Mouse (Mus musculus) limb, embryonic 15.5 days (tissue): ENCODE measurements around the gene Nhlrc4. TPM values are rescaled to one million over a fixed set of nuclear protein-coding genes. Genes with fewer than 3 reads are reported as not detected.

Source experiments
- ATAC-seq: fragments of 200-750 bp; cut with Nextera tagmentation; 2 replicates; pipeline ENCODE4 v1.8.0; 2017; ENCODE audit warnings: low read depth, moderate TSS enrichment; ENCODE audit not compliant: insufficient number of reproducible peaks, low FRiP score, low TSS enrichment
- H3K27ac ChIP-seq: fragments of 300-500 bp; sonication (generic); 2 replicates; pipeline ENCODE4 v1.5.1; 2015; ENCODE audit warnings: moderate library complexity, mild to moderate bottlenecking, inconsistent platforms
- H3K27me3 ChIP-seq: fragments of 300-500 bp; sonication (generic); 2 replicates; pipeline ENCODE4 v1.6.1; 2015; ENCODE audit warnings: inconsistent platforms
- H3K36me3 ChIP-seq: fragments of 300-500 bp; sonication (generic); 2 replicates; pipeline ENCODE4 v1.6.1; 2015; ENCODE audit warnings: inconsistent platforms
- H3K4me1 ChIP-seq: fragments of 300-500 bp; sonication (generic); 2 replicates; pipeline ENCODE4 v1.6.1; 2015; ENCODE audit warnings: inconsistent platforms
- H3K4me2 ChIP-seq: fragments of 300-500 bp; sonication (generic); 2 replicates; pipeline ENCODE4 v1.6.1; 2015; ENCODE audit warnings: mild to moderate bottlenecking, inconsistent platforms
- H3K4me3 ChIP-seq: fragments of 300-500 bp; sonication (generic); 2 replicates; pipeline ENCODE4 v1.5.1; 2015; ENCODE audit warnings: mild to moderate bottlenecking, inconsistent platforms
- H3K9ac ChIP-seq: fragments of 300-500 bp; sonication (generic); 2 replicates; pipeline ENCODE4 v1.6.1; 2015; ENCODE audit warnings: inconsistent platforms
- H3K9me3 ChIP-seq: fragments of 300-500 bp; sonication (generic); 2 replicates; pipeline ENCODE4 v1.6.1; 2016; ENCODE audit warnings: inconsistent platforms
- WGBS: fragments of 180-500 bp; shearing (Covaris S2); methylation state at CpG from one replicate; pipeline ENCODE4 v1.1.7; 2015; 5-methylcytosine and 5-hydroxymethylcytosine counted together
- polyA plus RNA-seq: library from polyadenylated mRNA; unstranded; fragments of >200 nt; fragmentation: Nextera tagmentation; extraction: Ambion mirVana; gene quantifications from 2 replicates; pipeline ENCODE4 v1.2.1, GENCODE M21; 2015

Nhlrc4 gene
- polyA plus RNA-seq, 1 experiment from 2014 or later = 0.42 TPM

DNA sequence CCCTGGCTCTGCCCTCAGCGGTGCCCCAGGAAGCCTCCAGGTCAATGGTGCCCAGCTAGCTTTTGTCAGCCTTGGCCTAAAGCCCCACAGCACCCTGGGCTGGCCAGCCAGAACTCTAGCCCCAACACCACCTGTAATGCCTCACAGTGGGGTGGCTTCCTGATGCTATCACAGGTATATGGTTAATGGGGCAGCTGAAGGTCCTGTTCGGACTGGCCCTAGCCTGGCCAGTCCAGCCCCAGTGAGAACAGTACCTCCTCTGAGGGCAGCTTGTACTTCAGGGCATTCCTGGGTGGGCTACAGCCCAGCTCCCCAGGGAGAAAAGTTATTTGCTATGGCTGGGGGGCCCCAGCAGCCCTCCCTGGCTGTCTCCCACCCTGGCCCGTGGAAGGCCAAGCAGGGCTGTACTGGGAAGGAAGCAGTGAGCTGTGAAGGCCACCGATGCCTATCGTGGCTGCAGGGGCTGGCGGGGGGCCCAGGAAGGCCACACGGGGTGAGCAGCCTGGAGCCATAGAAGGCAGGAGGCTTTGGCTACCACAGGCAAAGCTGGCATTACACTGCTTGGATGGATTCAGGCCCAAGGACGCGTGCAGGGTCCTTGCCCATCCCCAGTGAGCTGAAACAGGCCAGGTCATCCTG is 875 bp upstream of the Nhlrc4 start:
- H3K27ac ChIP-seq = no peak overlapping the region
- no peaks in the 10 kb centered on the region for H3K36me3 ChIP-seq
- no peaks in the 10 kb centered on the region for H3K9me3 ChIP-seq
- H3K27me3 ChIP-seq = peaks cover 12% of the 10 kb centered on the region
- ATAC-seq = no peak
- H3K4me2 ChIP-seq = no peak overlapping the region
- no peak overlapping the region for H3K9ac ChIP-seq
- no peak overlapping the region for H3K4me3 ChIP-seq
- H3K4me1 ChIP-seq = peaks cover 15% of the 10 kb centered on the region
- 77% methylated on average over 9 of the region's 9 CpGs for WGBS

DNA sequence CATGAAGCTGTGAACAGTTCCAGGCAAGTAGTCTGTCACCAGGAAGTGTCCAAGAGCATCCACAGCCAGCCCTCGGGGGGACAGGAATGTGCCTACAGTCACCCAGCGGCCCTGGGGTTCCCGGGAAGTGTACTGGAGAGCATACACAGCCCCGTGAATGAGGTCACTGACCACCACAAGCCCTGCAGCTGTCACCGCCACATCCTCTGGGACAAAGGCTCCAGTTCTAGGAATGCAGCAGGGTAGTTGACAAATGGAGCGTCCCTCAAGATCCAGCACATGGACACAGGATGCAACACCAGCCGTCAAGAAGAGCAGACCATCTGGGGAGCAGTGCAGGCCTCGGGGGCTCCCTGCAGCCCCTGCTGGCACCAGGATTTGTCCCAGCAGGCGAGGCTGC is 992 bp downstream of the Nhlrc4 start:
- no peak overlapping the region for H3K27ac ChIP-seq
- WGBS = 67% methylated on average over 9 of the region's 9 CpGs
- ATAC-seq = no peak

DNA sequence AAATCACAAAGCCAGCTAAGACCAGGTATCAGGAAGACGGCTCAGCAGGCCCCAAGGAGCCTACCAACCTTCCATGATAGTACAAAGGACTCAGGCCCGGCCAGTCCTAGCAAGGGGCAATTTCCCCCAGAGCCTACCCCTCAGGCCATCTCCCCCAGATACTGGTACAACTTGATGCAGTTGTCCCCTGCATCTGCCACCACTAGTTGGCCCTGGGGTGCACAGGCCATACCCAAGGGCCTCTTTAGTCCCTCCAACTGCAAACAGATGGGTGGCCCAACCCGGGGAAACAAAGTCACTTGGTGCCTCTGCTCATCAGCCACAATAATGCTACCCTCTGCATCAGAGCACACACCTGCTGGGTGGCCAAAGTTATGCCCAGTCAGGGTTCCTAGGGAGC is 1.5 kb downstream of the Nhlrc4 start:
- no peak overlapping the region for H3K27ac ChIP-seq

More for the DNA sequence above, 992 bp downstream of the Nhlrc4 start:
- Histone ChIP-seq H3K9ac (no peak overlapping the region), H3K4me3 (no peak overlapping the region), H3K9me3 (no peaks in the 10 kb centered on the region), H3K27me3 (no peaks in the 10 kb centered on the region), H3K4me1 (peaks cover 21% of the 10 kb centered on the region), H3K4me2 (no peak overlapping the region), H3K36me3 (peaks cover 3% of the 10 kb centered on the region; the same call in 1 of the 2 replicates)

DNA sequence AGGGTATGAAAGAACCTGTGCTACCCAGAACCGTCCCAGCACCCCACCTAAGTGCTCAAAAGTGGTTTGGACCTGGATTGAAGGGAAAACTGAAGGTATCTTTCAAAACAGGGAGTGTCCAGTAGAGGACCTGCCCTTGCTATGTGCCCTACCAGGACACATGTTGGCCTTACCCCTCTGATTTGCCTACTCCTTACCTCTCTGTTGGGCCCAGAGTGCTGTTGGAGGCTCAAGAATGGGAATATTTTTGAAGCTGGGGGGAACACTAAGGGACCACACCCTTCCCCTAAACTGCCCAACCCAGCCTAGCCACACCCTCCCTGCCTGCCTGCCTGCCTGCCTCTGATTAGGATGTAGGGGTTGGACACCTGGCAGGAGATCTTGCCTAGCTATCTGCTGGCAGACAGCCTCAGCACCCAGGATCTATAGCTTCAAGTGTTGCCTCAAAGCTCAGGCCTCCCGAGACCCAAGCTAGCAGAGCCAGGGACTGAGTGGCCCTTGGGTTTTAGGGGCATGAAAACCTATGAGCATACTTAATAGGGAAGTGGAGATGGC is 2.1 kb downstream of the Nhlrc4 start:
- ATAC-seq = no peak
- Histone ChIP-seq H3K9ac (no peak overlapping the region), H3K27me3 (no peaks in the 10 kb centered on the region), H3K9me3 (no peaks in the 10 kb centered on the region), H3K36me3 (peaks cover 3% of the 10 kb centered on the region; the same call in 1 of the 2 replicates), H3K4me2 (no peak overlapping the region), H3K4me1 (peaks cover 21% of the 10 kb centered on the region), H3K27ac (no peak overlapping the region), H3K4me3 (peak overlapping the region; percentile 86; the same call in 1 of the 2 replicates)
- WGBS = 82% methylated on average over 2 of the region's 2 CpGs

More for the DNA sequence above, 1.5 kb downstream of the Nhlrc4 start:
- H3K36me3 ChIP-seq = peaks cover 3% of the 10 kb centered on the region; the same call in 1 of the 2 replicates
- no peaks in the 10 kb centered on the region for H3K9me3 ChIP-seq
- peaks cover 21% of the 10 kb centered on the region for H3K4me1 ChIP-seq
- no peak overlapping the region for H3K9ac ChIP-seq
- no peaks in the 10 kb centered on the region for H3K27me3 ChIP-seq
- ATAC-seq = no peak
- H3K4me3 ChIP-seq = no peak overlapping the region
- WGBS = 77% methylated on average over 3 of the region's 3 CpGs
- no peak overlapping the region for H3K4me2 ChIP-seq

DNA sequence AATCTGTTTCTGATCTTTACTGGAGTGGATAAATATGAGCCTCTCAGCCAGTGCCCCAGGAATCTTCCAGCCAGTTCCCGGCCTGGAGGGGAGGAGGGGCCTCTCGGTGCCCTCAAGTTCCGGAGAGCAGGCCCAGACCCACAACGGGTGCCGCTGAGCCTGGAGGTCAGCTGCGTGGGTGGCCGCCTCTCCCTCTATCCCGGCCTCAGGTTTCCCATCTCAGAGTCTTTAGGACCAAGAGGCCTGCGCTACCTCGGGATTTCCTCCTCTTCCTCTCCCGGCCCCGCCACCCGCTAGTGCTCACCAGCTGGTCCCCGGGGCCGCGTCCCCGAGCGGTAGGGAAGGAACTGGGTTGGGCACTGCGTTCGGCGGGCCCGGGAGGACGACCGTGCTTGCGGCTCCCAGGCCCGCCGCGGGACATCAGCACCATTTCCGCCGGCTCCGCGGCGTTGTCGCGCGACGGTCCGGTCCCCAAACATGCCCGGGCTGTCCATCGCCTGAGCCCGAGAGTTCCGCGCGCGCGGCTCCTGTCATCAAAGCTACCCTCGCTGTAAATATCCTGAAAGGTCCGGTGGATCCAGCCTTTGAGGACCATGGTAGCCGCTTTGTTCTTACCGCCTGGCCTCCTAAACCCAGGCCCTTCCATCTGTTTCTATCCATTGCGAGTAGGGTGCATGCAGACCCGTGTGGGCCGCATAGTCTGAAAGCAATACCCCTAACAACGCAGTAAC is 3.1 kb downstream of the Nhlrc4 start:
- 3% methylated on average over 54 of the region's 54 CpGs for WGBS

DNA sequence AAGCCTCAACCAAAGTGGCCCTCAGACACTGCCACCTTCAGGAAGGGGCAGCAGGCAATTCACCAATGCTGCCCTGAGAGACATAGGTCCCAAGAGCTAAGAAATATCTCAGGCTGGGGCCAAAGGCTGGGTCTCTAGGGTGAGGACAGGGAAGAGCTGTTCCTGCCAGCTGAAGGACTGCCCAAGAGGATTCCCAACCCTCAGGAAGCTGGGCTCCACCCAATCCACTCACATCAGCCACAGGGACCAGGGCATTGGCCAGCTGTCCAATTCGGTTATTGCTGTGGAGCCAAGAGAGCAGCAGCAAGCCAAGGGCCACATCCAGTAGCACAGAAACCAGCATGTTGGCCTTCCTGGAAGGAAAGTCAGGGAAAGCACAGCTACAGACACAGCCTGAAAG is 10.2 kb downstream of the Nhlrc4 start:
- Histone ChIP-seq H3K27ac (no peak overlapping the region), H3K4me3 (no peak overlapping the region), H3K4me1 (no peaks in the 10 kb centered on the region), H3K36me3 (peaks cover 78% of the 10 kb centered on the region), H3K27me3 (no peaks in the 10 kb centered on the region), H3K9me3 (no peaks in the 10 kb centered on the region), H3K4me2 (no peak overlapping the region), H3K9ac (no peak overlapping the region)
- 81% methylated on average over 1 of the region's 1 CpGs for WGBS
- no peak for ATAC-seq

More for the DNA sequence above, 3.1 kb downstream of the Nhlrc4 start:
- peaks cover 21% of the 10 kb centered on the region for H3K4me1 ChIP-seq
- H3K4me2 ChIP-seq = peak overlapping the region; percentile 51
- H3K27me3 ChIP-seq = no peaks in the 10 kb centered on the region
- H3K36me3 ChIP-seq = peaks cover 12% of the 10 kb centered on the region
- H3K27ac ChIP-seq = peak overlapping the region; percentile 88
- no peaks in the 10 kb centered on the region for H3K9me3 ChIP-seq
- H3K9ac ChIP-seq = peak overlapping the region; percentile 96
- ATAC-seq = no peak
- peak overlapping the region; percentile 86 for H3K4me3 ChIP-seq

DNA sequence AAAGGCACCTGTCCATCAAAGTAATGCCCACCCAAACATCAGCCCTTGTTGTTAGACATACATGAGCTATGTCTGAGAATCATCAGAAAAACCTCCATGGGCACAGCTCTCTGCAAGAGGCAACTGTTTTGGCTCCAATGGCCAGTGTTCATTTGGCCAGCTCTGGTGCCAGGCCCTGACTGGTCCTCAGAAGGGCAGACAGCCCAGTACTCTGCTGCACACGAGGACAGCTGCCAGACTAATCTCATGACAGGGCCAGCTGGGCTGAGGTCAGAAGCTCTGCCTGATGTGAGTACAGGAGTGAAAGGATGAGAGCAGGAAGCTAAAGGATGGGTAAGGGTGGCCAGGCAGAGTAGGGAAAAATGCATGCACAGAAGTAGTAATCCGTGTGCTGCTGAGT is 19.4 kb downstream of the Nhlrc4 start:
- Histone ChIP-seq H3K27me3 (no peaks in the 10 kb centered on the region), H3K4me3 (no peak overlapping the region), H3K4me2 (no peak overlapping the region), H3K4me1 (peaks cover 7% of the 10 kb centered on the region), H3K36me3 (peaks cover 47% of the 10 kb centered on the region), H3K9ac (no peak overlapping the region), H3K9me3 (no peaks in the 10 kb centered on the region), H3K27ac (no peak overlapping the region)
- WGBS = 75% methylated on average over 2 of the region's 2 CpGs
- no peak for ATAC-seq

DNA sequence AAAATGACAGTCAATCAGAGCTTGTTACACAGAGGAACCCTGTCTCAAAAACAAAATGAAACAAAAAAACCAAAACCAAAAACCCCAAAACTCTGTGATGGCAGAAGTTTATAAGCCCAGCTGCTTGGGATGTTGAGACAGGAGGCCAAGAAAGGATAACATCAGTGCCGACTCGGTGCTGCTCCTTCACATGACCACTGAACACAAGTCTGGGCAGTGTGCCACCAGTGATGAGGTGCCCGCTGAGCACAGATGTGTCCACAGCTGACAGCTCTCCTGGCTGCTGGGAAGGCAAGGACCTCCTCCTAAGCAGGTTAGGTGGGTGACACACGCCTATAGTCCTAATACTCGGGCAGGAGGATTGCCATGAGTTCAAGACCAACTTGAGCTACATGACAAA is 22.6 kb downstream of the Nhlrc4 start:
- H3K27me3 ChIP-seq = no peaks in the 10 kb centered on the region
- no peak for ATAC-seq
- no peaks in the 10 kb centered on the region for H3K9me3 ChIP-seq
- no peak overlapping the region for H3K27ac ChIP-seq
- H3K4me1 ChIP-seq = peaks cover 24% of the 10 kb centered on the region
- no peak overlapping the region for H3K4me3 ChIP-seq
- no peak overlapping the region for H3K9ac ChIP-seq
- H3K4me2 ChIP-seq = no peak overlapping the region
- 76% methylated on average over 5 of the region's 5 CpGs for WGBS
- peaks cover 23% of the 10 kb centered on the region for H3K36me3 ChIP-seq

DNA sequence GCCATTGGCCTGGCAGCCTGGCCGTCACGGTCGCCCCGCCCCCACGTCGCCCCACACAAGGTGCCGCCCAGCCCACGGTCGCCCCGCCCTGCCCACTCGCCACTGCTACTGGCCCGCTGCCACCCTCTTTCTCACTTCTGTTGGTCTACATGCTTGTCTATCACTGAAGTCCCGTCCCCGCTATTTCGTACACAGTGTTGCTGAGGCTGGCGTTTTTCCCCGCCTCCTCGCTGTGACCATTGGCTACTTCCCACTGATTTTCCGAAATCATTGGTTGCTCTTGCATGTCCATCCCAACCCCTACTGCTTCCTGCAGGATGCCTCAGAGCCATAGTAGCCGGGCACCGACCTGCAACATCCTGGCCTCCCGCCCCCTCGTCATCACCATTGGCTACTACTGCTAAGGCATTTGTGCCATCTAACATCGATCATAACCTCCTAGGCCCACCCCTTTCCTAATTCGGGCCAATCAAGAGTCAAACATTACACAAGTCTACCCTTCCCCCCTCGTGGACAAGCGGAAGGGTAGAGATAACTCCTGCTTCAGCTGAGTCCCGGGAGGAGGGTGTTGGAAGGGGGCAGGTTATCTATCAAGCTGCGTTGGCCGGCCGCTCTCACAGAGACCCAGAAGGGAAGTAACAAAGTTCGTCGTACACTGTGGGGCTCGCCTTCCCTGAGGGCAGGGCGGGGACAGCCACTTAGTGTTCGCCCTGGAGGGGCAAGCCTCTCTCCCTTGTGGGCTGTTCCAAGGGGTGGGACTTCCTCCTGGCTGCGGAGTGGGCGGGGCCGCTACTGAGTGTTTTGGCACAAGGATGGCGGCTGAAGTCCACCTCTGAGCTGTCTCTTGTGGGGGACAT is 24.7 kb downstream of the Nhlrc4 start:
- peak; percentile 97 for ATAC-seq
- under 1% methylated on average over 39 of the region's 40 CpGs for WGBS
- H3K27me3 ChIP-seq = no peaks in the 10 kb centered on the region
- H3K36me3 ChIP-seq = peaks cover 9% of the 10 kb centered on the region
- H3K4me1 ChIP-seq = peaks cover 25% of the 10 kb centered on the region
- no peaks in the 10 kb centered on the region for H3K9me3 ChIP-seq
- H3K27ac ChIP-seq = peak overlapping the region; percentile 96
- H3K9ac ChIP-seq = peak overlapping the region; percentile 70
- H3K4me2 ChIP-seq = peak overlapping the region; percentile 88
- peak overlapping the region; percentile 98 for H3K4me3 ChIP-seq

DNA sequence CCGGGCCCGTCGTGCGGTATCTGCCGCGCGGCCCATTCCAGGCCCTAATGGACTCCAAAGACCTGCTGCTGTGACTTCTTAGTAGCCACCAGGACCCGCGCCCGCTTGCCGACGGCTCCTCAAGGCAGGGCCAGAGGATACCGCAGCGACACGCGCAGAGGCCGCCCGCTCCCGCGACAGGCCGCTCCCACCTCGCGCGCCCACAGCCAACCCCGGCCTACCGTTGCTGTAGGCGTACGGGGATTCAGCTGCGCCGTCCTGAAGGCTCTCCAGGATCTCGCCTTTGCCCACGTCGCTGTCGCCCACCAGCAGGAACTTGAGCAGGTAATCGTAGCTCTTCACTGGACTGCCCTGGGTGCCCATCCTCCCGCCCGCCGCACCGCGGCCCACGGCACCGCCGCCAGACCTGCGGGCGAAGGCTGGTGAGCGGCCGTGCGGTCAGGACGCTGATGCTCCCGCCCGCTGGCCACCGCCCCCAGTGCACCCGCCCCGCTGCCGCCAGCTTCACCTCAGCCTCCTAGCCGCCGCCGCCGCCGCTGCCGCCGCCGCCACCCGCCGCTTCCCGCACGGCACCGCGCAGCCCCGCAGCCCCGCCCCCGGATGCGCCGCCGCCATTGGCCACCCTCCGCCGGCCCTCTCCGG is 25.5 kb downstream of the Nhlrc4 start, which contains the start of gene Rab40c:
Gene Rab40c, minus strand, starts transcription at position 584 of the 642 bp plus-strand sequence.
- H3K9ac ChIP-seq = peak within 1 kb of the TSS; percentile 85
- peaks cover 14% of the 10 kb centered on the region for H3K36me3 ChIP-seq
- H3K27me3 ChIP-seq = no peaks in the 10 kb centered on the region
- H3K27ac ChIP-seq = peak within 1 kb of the TSS; percentile 96
- 0% methylated on average over 59 of the region's 78 CpGs for WGBS
- peaks cover 29% of the 10 kb centered on the region for H3K4me1 ChIP-seq
- no peaks in the 10 kb centered on the region for H3K9me3 ChIP-seq
- H3K4me2 ChIP-seq = peak within 1 kb of the TSS; percentile 88
- ATAC-seq = no peak
- H3K4me3 ChIP-seq = peak within 1 kb of the TSS; percentile 98
